Mouse (Mus musculus): ENCODE results near the gene Ube2n.
A peak's percentile ranks its signal among the peaks of the same experiment; 100 is the strongest.

Gene Ube2n

GRCm38 (mm10) chr10:95514656-95515292 lies at the start of gene Ube2n:
TSS of gene Ube2n (plus strand) at chr10:95515145.
- DNase-seq (ENCODE audit: extremely low spot score, low spot score): peak; percentile 98

- DNase-seq (ENCODE audit: extremely low spot score, low spot score): no peak
Measured at GRCm38 (mm10) chr10:95465485-95465896, 49.5 kb upstream of the Ube2n start.

- DNase-seq (ENCODE audit: extremely low spot score, low spot score): no peak
Measured at GRCm38 (mm10) chr10:95468894-95469293, 46.1 kb upstream of the Ube2n start.

- DNase-seq (ENCODE audit: extremely low spot score, low spot score): no peak
Measured at GRCm38 (mm10) chr10:95471186-95471585, 43.8 kb upstream of the Ube2n start.

- no peak for DNase-seq (ENCODE audit: extremely low spot score, low spot score)
Measured at GRCm38 (mm10) chr10:95471889-95472547, 42.9 kb upstream of the Ube2n start.

GRCm38 (mm10) chr10:95475923-95476322 lies 39.0 kb upstream of the Ube2n start:
- DNase-seq (ENCODE audit: extremely low spot score, low spot score): peak; percentile 84

- no peak for DNase-seq (ENCODE audit: extremely low spot score, low spot score)
Measured at GRCm38 (mm10) chr10:95477516-95477915, 37.4 kb upstream of the Ube2n start.

- DNase-seq (ENCODE audit: extremely low spot score, low spot score): no peak
Measured at GRCm38 (mm10) chr10:95489653-95490052, 25.3 kb upstream of the Ube2n start.

- DNase-seq (ENCODE audit: extremely low spot score, low spot score): no peak
Measured at GRCm38 (mm10) chr10:95494268-95494667, 20.7 kb upstream of the Ube2n start.

- DNase-seq (ENCODE audit: extremely low spot score, low spot score): no peak
Measured at GRCm38 (mm10) chr10:95501033-95501432, 13.9 kb upstream of the Ube2n start.

GRCm38 (mm10) chr10:95501463-95502081 lies 13.4 kb upstream of the Ube2n start, which contains the start of gene Mrpl42:
TSS of gene Mrpl42 (minus strand) at chr10:95501940.
- peak; percentile 85 for DNase-seq (ENCODE audit: extremely low spot score, low spot score)

GRCm38 (mm10) chr10:95503443-95504235 lies 11.3 kb upstream of the Ube2n start:
- DNase-seq (ENCODE audit: extremely low spot score, low spot score): no peak

GRCm38 (mm10) chr10:95504341-95504740 lies 10.6 kb upstream of the Ube2n start:
- no peak for DNase-seq (ENCODE audit: extremely low spot score, low spot score)

GRCm38 (mm10) chr10:95508126-95508525 lies 6.8 kb upstream of the Ube2n start:
- DNase-seq (ENCODE audit: extremely low spot score, low spot score): no peak

- DNase-seq (ENCODE audit: extremely low spot score, low spot score): no peak
Measured at GRCm38 (mm10) chr10:95508793-95509192, 6.2 kb upstream of the Ube2n start.

GRCm38 (mm10) chr10:95509263-95509662 lies 5.7 kb upstream of the Ube2n start:
- no peak for DNase-seq (ENCODE audit: extremely low spot score, low spot score)

GRCm38 (mm10) chr10:95512635-95513034 lies 2.3 kb upstream of the Ube2n start:
- DNase-seq (ENCODE audit: extremely low spot score, low spot score): no peak

- no peak for DNase-seq (ENCODE audit: extremely low spot score, low spot score)
Measured at GRCm38 (mm10) chr10:95513768-95514556, 983 bp upstream of the Ube2n start.

- no peak for DNase-seq (ENCODE audit: extremely low spot score, low spot score)
Measured at GRCm38 (mm10) chr10:95515293-95515931, 467 bp downstream of the Ube2n start.

- DNase-seq (ENCODE audit: extremely low spot score, low spot score): no peak
Measured at GRCm38 (mm10) chr10:95517656-95518055, 2.7 kb downstream of the Ube2n start.
